Mouse (Mus musculus): ENCODE measurements around the gene Abcb4. TPM values are rescaled to one million over a fixed set of nuclear protein-coding genes. Genes with fewer than 3 reads are reported as not detected.
"Not testable (repeated sequence)": the region's sequence is repeated elsewhere in the genome, so short reads cannot be mapped to it uniquely, and the experiment has no call there.

Gene Abcb4
- polyA plus RNA-seq, 1 experiment from 2014 or later, result 0.24 TPM

DNA sequence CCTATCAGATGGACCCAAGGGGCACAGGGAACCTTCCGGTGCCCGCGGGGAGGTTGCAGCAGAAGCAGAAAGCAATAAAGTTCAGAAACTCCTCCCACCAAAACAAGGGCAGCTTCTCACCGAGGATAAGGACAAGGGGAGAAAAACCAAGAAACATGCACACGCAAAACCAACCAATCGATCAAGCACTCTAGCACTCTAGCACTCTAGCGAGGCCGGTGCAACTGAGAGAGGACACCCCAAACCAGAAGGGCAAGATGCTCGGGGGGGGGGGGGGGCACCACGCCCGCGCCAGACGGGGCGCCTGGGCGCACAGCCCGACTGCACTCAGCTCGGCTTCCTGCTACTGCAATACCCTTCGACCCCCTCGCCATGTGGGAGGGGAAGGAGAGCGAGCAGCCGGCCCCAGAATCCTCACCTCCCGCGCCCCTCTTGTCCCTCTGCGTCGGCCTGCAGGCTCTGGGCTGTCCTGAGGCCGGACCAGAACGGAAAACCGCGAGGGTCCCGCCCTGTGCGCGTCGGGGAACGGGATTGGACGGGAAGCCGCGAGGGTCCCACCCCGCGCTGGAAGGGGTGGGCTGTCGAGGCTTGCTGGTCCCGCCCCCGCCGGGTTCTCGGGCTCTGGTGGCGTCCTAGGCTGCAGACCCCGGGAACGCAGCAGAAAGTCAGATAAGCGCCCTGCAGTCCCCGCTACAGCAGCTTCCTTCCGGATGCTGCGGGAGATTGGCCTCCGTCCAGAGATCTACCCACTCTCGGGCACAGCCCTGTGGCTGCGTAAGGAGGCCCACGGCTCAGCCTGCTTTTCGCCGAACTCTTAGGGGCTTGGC is 103.4 kb downstream of the Abcb4 start, which contains the start of gene Crot:
TSS of gene Crot (minus strand) at position 639 of the 827 bp plus-strand sequence.
- ChIA-PET POLR2A (interaction anchor here (0.6 to 1.6 kb wide), 4 partner anchors 9 to 59 kb away, joined by 3 to 4 read pairs (median 4); no protein-coding TSS in a partner anchor), CTCF (interaction anchor here (0.7 to 2.7 kb wide), 2 partner anchors 59 kb away, joined by 3 to 11 read pairs; no protein-coding TSS in a partner anchor)
- H3K27me3 ChIP-seq, result no peaks in the 10 kb centered on the region
- in situ Hi-C loops (cut with MboI; ENCODE audit: low pct_unique_long_range_greater_than_20kb), result loop anchor here (10.0 kb wide), 2 partner anchors 48 to 118 kb away; no protein-coding TSS in a partner anchor
- DNase-seq (ENCODE audit: low read depth, low spot score) (no peak), ATAC-seq (peak; percentile 98)
- TF ChIP-seq CTCF (IDR thresholded peaks at IDR 0.05), result no peak

DNA sequence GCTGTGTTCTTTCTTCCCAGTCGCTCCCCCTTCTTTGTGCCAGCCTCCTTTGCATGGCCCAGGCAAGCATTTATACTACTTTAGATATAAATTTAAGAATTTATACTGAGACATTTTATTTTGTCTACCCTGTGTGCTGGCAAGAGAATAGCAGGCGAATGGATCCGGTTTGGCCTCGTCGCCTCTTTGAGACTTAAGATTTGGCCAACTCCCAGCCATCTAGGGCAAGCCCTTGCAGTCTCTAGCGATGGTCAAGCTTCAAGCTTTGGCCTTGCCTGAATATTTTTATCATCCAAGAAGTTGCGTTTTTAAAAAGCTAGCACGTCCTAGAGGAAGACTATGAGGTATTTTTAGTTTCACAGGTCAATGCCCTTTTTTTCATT is 104.0 kb downstream of the Abcb4 start:
- H3K27me3 ChIP-seq, result no peaks in the 10 kb centered on the region
- ATAC-seq (peak; percentile 24), DNase-seq (ENCODE audit: low read depth, low spot score) (no peak)
- no peak for TF ChIP-seq CTCF (IDR thresholded peaks at IDR 0.05)
- ChIA-PET CTCF (interaction anchor here (1.2 to 2.7 kb wide), 3 partner anchors 37 to 115 kb away, joined by 3 to 11 read pairs (median 3); no protein-coding TSS in a partner anchor), POLR2A (interaction anchor here (0.6 to 1.6 kb wide), 5 partner anchors 10 to 71 kb away, joined by 3 to 4 read pairs (median 4); no protein-coding TSS in a partner anchor)
- in situ Hi-C loops (cut with MboI; ENCODE audit: low pct_unique_long_range_greater_than_20kb), result loop anchor here (10.0 kb wide), 2 partner anchors 47 to 117 kb away; no protein-coding TSS in a partner anchor

DNA sequence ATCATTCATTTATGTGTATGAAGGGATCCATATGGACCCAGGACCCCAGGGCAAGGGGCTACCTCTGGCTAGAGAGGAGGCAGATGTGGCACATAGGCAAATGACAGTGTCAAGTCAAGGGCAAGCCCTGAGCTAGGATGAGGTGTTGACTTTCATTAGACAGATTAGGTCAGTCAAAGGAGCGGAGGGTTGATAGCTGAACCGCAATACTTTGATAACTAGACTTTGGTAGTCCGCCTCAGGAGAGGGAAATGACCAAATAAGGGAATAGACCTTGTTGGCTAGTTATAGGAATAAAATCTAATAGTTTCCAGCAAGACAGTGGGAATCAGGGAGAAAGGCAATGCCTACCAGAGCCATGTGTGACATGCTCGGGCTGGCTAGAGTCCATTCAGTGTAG is 105.6 kb downstream of the Abcb4 start:
- ATAC-seq (no peak), DNase-seq (ENCODE audit: low read depth, low spot score) (no peak)
- no peak for TF ChIP-seq CTCF (IDR thresholded peaks at IDR 0.05)
- in situ Hi-C loops (cut with MboI; ENCODE audit: low pct_unique_long_range_greater_than_20kb), result loop anchor here (10.0 kb wide), 2 partner anchors 46 to 116 kb away; no protein-coding TSS in a partner anchor
- ChIA-PET POLR2A (no interaction called here), CTCF (interaction anchor here (1.3 to 2.7 kb wide), 2 partner anchors 57 to 68 kb away, joined by 3 to 11 read pairs; no protein-coding TSS in a partner anchor)
- H3K27me3 ChIP-seq, result no peaks in the 10 kb centered on the region

GRCm38 (mm10) chr5:9000006-9000405 is 106.5 kb downstream of the Abcb4 start:
- H3K27me3 ChIP-seq; POLR2A ChIA-PET; ATAC-seq; in situ Hi-C loops (cut with MboI; ENCODE audit: low pct_unique_long_range_greater_than_20kb); DNase-seq (ENCODE audit: low read depth, low spot score): not testable (repeated sequence)
- CTCF ChIA-PET, result interaction anchor here (1.1 to 1.8 kb wide), 6 partner anchors 8 to 112 kb away, joined by 3 to 8 read pairs (median 4); no protein-coding TSS in a partner anchor

- in situ Hi-C loops (cut with MboI; ENCODE audit: low pct_unique_long_range_greater_than_20kb); ATAC-seq: not testable (repeated sequence)
- CTCF ChIA-PET, result interaction anchor here (1.5 kb wide), 1 partner anchor 26 kb away, joined by 3 read pairs; no protein-coding TSS in a partner anchor
Measured at GRCm38 (mm10) chr5:9006585-9006984, 113.1 kb downstream of the Abcb4 start.

More at GRCm38 (mm10) chr5:9006585-9006984, 113.1 kb downstream of the Abcb4 start:
- peaks cover 12% of the 10 kb centered on the region for H3K27me3 ChIP-seq
- DNase-seq (ENCODE audit: low read depth, low spot score); POLR2A ChIA-PET: not testable (repeated sequence)

Other genes with a start within 250 kb of the Abcb4 start
- 0.18 TPM for gene Abcb1a, start 233.6 kb upstream of the Abcb4 start, polyA plus RNA-seq (2021)
- gene Abcb1b, start 95.6 kb upstream of the Abcb4 start, polyA plus RNA-seq (2021), result 0.17 TPM
- 83.5 TPM for gene Crot, start 103.6 kb downstream of the Abcb4 start, polyA plus RNA-seq (2021)
- 11.2 TPM for gene Tmem243, start 207.0 kb downstream of the Abcb4 start, polyA plus RNA-seq (2021)

Data from Patski (cell line).